Mouse (Mus musculus) liver, postnatal 0 days (tissue): ENCODE measurements around the gene Slc39a8.

Experiments
- CTCF ChIP-seq: sonication (generic); IDR thresholded peaks from 2 replicates; pipeline ENCODE4 v1.5.1; 2016; ENCODE audit warnings: antibody characterized with exemption, low read depth
- EP300 ChIP-seq: IDR thresholded peaks from 2 replicates; pipeline ENCODE4 v1.6.1; 2016; ENCODE audit warnings: antibody characterized with exemption, low read depth, mild to moderate bottlenecking

- no peak for TF ChIP-seq CTCF
- TF ChIP-seq EP300 = no peak
Measured at GRCm38 (mm10) chr3:135785065-135785464, 40.0 kb upstream of the Slc39a8 start.
